Mouse (Mus musculus): Measurements from ENCODE around the gene Clrn2.

- TF ChIP-seq CTCF (IDR thresholded peaks at IDR 0.05; ENCODE audit: low read depth) (no peak), EP300 (IDR thresholded peaks at IDR 0.05; ENCODE audit: low read depth) (no peak)
These were observed 26.5 kb downstream of the Clrn2 start for GRCm38 (mm10) chr5:45480066-45480465.

Data from heart, postnatal 0 days (tissue).